Mouse (Mus musculus): ENCODE measurements at regions not wholly inside any gene's neighbourhood (a gene's known extent, or its start where the extent isn't known, plus 50 kb on each side); places are given as distances from the start of the nearest gene placed in this dataset.

GRCm38 (mm10) chr6:31197631-31198338 lies 200.8 kb upstream of the Mkln1 start:
- DNase-seq (ENCODE audit: low spot score) = no peak

- no peak for DNase-seq (ENCODE audit: low spot score)
Observed at GRCm38 (mm10) chr6:31198340-31198739, 200.2 kb upstream of the Mkln1 start.

GRCm38 (mm10) chr6:31200705-31201104 lies 197.8 kb upstream of the Mkln1 start:
- DNase-seq (ENCODE audit: low spot score) = no peak

- DNase-seq (ENCODE audit: low spot score) = no peak
Observed at GRCm38 (mm10) chr6:31201375-31201972, 197.1 kb upstream of the Mkln1 start.

GRCm38 (mm10) chr6:31202594-31202993 lies 195.9 kb upstream of the Mkln1 start:
- DNase-seq (ENCODE audit: low spot score) = no peak

- DNase-seq (ENCODE audit: low spot score) = no peak
Observed at GRCm38 (mm10) chr6:31204434-31204833, 194.1 kb upstream of the Mkln1 start.

GRCm38 (mm10) chr6:31204839-31205238 lies 193.7 kb upstream of the Mkln1 start:
- DNase-seq (ENCODE audit: low spot score) = no peak

- no peak for DNase-seq (ENCODE audit: low spot score)
Observed at GRCm38 (mm10) chr6:31206106-31206505, 192.4 kb upstream of the Mkln1 start.

GRCm38 (mm10) chr6:31207231-31207630 lies 191.3 kb upstream of the Mkln1 start:
- DNase-seq (ENCODE audit: low spot score) = no peak

GRCm38 (mm10) chr6:31208224-31208623 lies 190.3 kb upstream of the Mkln1 start:
- DNase-seq (ENCODE audit: low spot score) = no peak

GRCm38 (mm10) chr6:31209411-31210139 lies 189.0 kb upstream of the Mkln1 start:
- DNase-seq (ENCODE audit: low spot score) = no peak

- no peak for DNase-seq (ENCODE audit: low spot score)
Observed at GRCm38 (mm10) chr6:31210209-31210714, 188.3 kb upstream of the Mkln1 start.

- DNase-seq (ENCODE audit: low spot score) = no peak
Observed at GRCm38 (mm10) chr6:31211091-31211490, 187.4 kb upstream of the Mkln1 start.

GRCm38 (mm10) chr6:31211616-31212015 lies 186.9 kb upstream of the Mkln1 start:
- DNase-seq (ENCODE audit: low spot score) = no peak

GRCm38 (mm10) chr6:31212080-31212479 lies 186.5 kb upstream of the Mkln1 start:
- no peak for DNase-seq (ENCODE audit: low spot score)

- DNase-seq (ENCODE audit: low spot score) = no peak
Observed at GRCm38 (mm10) chr6:31212694-31213093, 185.8 kb upstream of the Mkln1 start.

GRCm38 (mm10) chr6:31213161-31213560 lies 185.4 kb upstream of the Mkln1 start:
- DNase-seq (ENCODE audit: low spot score) = no peak

GRCm38 (mm10) chr6:31215661-31216060 lies 182.9 kb upstream of the Mkln1 start:
- no peak for DNase-seq (ENCODE audit: low spot score)

- peak; percentile 61 for DNase-seq (ENCODE audit: low spot score)
Observed at GRCm38 (mm10) chr6:31216206-31217059, 182.1 kb upstream of the Mkln1 start.

GRCm38 (mm10) chr6:31217060-31217541 lies 181.4 kb upstream of the Mkln1 start:
- no peak for DNase-seq (ENCODE audit: low spot score)

GRCm38 (mm10) chr6:31217641-31218138 lies 180.8 kb upstream of the Mkln1 start:
- peak; percentile 51 for DNase-seq (ENCODE audit: low spot score)
